Mouse (Mus musculus): Measurements from ENCODE around the gene Gtpbp1.

DNA sequence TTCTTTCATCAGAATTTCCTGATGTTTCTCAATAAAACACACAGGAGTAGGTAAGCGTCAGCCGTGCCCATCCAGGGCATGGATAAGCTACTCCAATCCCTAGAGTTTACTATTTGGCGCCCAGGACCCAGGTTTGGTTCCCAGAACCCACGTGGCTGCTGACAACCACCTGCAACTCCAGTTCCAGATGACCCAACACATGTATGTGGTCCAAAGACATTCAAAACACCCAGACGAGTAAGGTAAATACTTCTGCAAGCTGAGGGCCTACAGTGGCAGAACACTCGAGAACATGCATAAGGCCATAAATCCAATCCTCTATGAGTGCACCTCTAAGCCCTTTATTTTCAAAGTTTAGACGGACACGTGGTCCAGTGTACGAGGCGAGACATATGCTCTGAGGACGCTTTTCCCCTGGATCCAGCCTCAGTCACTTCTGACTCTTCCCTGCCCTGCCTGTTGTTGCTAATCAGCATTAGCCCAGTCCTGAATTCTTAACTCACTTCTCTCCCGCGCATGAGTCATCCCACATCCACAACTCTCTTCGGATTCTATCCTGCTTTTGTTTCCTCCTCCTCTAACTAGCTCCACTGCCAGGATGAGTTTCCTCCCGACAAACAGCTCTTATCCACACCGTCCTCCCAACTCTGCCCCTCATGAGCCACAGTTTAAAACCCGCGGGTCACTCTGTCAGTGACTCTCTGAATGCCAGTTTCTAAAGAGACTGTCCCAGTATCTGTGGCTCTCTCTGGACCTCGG, 6.8 kb upstream of the Gtpbp1 start:
- TF ChIP-seq EP300 (optimal IDR thresholded peaks at IDR 0.05) (no peak), CTCF (IDR thresholded peaks at IDR 0.05; ENCODE audit: low read depth) (no peak)
